Mouse (Mus musculus) v-Abl transformed pro-B cells (cell line): ENCODE measurements around the gene AW822073.
"Not testable (repeated sequence)": the region's sequence is repeated elsewhere in the genome, so short reads cannot be mapped to it uniquely, and the experiment has no call there.

Source experiments
- in situ Hi-C, 2 experiments: fragments of 400-800 bp; cut with MboI; formaldehyde crosslinking; loops; one replicate each; pipeline ENCODE4 v1.15.1; 2025; ENCODE audit not compliant: unreplicated experiment in 2 of 2

AW822073 gene

DNA sequence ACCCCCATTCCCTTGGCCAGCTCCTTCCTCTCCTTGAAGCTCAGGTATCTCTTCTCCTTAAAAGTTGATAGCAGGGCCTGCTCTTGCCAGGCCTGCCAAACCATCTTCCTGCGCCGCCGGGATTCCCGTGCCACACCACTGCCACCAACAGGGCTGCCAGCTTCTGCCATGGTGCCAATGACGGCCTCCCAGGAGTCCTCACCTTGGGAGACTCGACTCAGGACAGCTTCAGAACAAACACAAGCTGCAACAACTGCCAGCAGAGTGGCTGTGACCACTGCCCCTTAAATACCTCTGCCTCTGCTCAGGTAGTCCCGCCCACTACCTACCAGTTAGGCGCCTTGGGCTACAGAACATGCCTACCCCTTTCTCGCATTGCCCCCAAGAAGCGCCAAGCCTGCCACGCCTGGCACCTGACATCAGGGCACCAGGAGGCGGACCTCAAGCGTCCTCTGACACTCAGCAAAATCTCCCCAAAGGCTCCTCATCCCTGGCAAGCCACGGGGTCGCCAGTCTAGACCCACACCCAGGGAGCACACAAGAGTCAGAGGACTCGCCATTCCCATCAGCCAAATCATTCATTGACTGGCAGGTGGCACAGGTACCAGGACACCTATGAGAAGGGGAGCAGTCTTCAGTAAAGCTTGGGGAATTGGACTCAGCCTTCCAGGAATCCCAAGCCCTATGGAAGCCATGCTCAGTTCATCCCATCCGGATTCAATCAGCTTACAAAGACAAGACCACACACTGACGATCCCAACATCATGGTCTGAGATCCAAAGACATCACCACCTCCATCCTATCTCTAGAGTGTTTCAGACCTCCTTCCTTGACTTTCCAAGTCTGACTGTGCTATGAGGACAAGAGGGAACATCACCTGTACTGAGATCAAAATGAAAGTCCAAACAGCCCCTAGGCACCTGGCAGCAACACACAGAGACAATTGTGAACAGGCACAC is at the start of gene AW822073:
TSS of gene AW822073 (minus strand) at position 104 of the 959 bp plus-strand sequence.
- in situ Hi-C loops = not testable (repeated sequence)

DNA sequence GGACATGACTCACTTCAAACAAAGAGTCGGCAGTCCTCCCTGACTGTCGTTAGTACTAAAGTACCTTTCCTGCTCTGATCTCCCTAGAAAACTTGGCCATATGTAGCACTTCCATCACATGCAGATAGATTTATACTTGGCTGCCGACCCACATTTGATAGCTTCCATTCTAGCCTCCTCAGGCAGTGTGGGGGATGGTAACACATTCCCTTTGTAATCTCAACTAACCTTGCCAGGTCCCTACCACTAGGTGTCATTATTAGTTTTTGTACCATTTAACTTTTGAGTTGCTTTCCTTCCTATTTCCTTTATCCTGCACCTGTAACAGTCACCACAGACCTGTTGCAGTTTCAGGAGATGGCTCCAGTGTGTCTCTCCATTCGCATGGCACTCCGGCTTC is 33.7 kb upstream of the AW822073 start:
- in situ Hi-C loops = loop anchor here (10.0 kb wide), 1 partner anchor 504 kb away; no protein-coding TSS in a partner anchor

DNA sequence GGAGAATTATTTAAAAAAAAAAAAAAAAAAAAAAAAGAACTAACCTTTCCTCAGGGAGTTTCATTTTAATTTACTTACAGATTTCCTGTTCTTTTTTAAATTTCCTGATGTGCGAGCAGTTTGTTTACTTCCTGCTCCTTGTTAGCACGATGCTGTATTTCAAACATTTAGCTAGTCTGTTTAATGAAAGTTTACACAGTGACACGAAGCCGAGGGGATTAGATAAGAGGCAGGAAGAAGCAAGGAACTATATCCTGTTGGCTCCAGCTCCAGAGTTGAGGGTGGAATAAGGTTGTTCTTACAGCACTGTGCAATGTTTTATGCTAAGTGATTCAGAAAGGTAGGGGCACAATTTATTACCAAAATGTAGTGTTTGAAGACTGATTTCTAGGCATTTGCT is 31.2 kb upstream of the AW822073 start:
- in situ Hi-C loops = loop anchor here (10.0 kb wide), 1 partner anchor 501 kb away; no protein-coding TSS in a partner anchor

DNA sequence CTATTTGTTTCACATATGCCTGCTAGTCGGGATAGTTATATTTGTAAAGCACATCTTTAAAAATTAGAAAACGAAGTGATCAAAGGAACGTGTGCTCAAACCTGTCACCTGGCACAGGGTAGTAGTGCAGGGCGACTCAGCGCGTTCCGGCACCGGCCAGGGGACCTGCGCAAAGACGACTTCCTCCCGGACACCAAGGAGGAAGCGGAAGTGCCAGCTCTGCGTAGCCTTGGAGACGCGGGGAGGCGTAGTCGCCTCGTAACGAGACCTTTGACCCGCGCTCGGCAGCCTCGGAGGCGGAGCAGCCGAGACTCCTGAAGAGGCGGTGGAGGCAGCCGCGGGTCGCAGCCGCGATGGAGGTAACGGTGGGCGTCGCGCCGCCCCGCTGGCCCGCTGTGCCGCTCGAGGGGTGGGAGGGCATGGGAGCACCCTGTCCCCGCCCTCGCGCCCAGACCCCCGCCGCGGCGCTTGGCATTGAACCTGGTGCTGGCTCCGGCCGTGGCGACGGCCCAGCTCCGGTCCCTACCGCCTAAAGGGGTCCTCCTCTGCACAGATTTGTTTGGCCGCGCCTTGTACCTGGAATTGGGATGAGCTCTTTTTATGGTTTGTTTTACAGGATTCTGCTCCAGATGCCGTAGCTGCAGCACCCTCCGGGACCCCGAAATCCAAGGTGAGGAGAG is 30.6 kb upstream of the AW822073 start, which contains the start of gene Gcc2:
TSS of gene Gcc2 (plus strand) at position 285 of the 680 bp plus-strand sequence.
- in situ Hi-C loops = loop anchor here (10.0 kb wide), 1 partner anchor 501 kb away; no protein-coding TSS in a partner anchor

DNA sequence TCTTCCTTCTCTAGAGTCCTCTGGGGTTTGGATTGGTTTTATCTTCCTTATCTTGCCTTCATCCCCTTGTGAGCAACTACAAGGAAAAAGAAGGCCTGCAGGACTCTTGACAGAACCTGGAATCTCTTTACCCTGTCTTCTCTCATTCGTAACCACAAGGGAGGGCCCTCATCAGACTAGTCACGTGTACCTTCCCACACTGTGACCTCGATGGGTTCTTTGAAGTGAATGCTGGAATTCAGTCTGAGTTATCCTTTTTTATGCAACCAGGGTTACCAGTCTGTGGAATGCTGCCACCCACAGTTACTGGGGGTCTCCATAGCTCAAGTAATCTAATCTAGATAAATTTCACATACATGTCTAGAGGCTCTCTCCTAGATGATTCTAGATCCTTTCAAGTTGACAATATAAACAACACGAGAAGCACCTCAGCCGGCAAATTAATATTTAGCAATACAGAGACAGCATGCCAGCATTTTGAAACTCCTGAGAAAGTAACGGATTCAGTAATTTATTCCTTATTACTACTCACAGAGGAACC is 30.0 kb upstream of the AW822073 start:
- in situ Hi-C loops = loop anchor here (10.0 kb wide), 1 partner anchor 500 kb away; no protein-coding TSS in a partner anchor

DNA sequence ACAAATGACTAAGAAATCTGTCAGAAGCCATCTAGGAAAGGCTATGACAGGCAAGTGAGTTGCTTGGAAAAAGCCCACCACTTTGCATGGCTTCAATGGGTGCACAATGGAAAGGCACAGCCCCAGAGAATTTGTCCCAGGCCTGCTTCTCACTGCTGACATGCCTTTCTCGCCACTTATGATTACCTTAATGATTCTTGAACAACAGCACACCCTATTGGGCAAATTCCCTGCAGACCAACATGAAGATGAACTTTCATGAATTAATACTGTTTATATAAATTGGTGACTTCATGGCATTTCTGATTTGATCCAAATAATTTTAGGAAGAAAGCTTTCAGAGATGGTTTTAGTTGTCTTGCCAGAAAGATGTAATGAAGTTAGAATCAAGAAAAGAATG is 24.8 kb upstream of the AW822073 start:
- in situ Hi-C loops = no loop called here

DNA sequence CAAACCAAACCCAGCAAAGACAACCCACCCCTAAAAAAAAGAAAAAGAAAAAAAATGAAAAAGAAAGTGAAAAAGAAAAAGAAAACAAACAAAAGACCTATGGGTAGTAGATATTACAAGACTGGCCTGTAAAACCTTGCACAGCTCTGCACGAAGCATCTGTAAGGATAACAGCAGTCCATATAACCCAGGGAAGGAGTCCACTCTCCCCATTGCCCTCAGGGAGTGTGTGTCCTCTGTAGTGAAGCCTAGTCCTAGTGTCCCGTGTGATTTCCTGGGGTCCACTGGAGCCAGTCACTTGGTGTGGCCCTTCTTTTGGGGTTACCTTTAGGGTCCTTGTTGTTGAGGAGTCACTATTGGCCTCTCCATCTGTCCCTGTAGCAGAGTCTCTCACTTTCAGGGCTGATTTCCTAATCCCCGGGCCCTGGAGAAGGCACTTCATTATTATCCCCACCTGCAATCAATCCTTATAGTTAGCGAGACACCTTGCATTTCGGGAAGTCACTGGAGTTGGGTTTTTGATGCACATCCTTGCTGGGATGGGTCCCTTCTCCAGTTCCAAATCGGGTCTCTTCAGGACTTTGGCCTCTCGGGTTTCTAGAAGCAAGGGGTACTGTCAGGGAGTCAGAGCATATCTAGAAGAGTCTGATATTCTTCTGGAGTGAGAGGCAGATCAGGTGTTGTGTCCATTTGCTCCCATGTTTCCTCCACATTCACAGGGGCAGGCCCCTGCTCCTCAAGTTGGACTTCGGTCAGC is 14.4 kb upstream of the AW822073 start:
- in situ Hi-C loops = not testable (repeated sequence)

DNA sequence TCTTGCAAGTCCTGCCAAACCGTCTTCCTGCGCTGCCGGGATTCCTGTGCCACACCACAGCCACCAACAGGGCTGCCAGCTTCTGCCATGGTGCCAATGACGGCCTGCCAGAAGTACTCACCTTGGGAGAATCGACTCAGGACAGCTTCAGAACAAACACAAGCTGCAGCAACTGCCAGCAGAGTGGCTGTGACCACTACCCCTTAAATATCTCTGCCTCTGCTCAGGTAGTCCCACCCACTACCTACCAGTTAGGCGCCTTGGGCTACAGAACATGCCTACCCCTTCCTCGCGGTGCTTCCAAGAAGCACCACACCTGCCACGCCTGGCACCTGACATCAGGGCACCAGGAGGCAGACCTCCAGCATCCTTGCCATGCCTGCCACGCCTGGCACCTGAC is 11.9 kb upstream of the AW822073 start, which contains the start of gene Gm4981:
TSS of gene Gm4981 (minus strand) at position 89 of the 400 bp plus-strand sequence.
- in situ Hi-C loops = no loop called here

DNA sequence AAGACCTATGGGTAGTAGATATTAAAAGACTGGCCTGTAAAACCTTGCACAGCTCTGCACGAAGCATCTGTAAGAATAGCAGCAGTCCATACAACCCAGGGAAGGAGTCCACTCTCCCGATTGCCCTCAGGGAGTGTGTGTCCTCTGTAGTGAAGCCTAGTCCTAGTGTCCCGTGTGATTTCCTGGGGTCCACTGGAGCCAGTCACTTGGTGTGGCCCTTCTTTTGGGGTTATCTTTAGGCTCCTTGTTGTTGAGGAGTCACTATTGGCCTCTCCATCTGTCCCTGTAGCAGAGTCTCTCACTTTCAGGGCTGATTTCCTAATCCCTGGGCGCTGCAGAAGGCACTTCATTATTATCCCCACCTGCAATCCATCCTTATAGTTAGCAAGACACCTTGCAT is 10.3 kb upstream of the AW822073 start:
- in situ Hi-C loops = not testable (repeated sequence)

DNA sequence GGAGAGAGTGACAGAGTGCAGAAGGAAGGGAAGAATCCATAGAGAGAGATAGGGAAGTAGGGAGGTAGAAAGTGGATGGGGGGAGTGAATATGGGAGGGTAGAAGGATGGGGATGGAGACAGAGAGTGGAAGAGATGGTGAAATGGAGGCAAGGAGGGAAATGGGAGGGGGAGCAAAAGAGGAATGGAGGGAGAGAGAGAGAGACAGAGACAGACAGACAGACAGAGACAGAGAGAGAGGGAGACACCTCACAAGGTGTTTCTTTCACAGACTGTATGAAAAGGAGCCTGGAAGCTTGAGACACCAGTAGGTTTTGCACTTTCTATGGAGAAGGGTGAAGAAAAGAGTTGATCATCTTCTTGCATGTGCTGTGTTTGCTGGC is 9.0 kb upstream of the AW822073 start:
- in situ Hi-C loops = not testable (repeated sequence)

DNA sequence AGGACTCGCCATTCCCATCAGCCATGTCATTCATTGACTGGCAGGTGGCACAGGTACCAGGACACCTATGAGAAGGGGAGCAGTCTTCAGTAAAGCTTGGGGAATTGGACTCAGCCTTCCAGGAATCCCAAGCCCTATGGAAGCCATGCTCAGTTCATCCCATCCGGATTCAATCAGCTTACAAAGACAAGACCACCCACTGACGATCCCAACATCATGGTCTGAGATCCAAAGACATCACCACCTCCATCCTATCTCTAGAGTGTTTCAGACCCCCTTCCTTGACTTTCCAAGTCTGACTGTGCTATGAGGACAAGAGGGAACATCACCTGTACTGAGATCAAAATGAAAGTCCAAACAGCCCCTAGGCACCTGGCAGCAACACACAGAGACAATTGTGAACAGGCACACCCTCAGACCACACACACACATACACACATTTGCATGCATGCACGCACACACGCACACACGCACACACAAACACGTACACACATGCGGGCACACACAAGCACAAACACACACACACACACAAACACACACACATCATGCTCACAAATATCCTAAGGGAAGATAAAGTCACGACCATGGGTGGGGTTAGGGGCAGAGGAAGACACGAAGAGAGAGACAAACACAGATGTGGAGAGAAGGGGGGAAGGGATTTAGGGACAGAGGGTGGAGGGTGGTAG is 8.5 kb upstream of the AW822073 start:
- in situ Hi-C loops = not testable (repeated sequence)

DNA sequence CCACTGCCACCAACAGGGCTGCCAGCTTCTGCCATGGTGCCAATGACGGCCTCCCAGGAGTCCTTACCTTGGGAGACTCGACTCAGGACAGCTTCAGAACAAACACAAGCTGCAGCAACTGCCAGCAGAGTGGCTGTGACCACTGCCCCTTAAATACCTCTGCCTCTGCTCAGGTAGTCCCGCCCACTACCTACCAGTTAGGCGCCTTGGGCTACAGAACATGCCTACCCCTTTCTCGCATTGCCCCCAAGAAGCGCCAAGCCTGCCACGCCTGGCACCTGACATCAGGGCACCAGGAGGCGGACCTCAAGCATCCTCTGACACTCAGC is 7.9 kb upstream of the AW822073 start, which contains the start of gene Duxf3:
TSS of gene Duxf3 (minus strand) at position 35 of the 329 bp plus-strand sequence.
- in situ Hi-C loops = not testable (repeated sequence)

DNA sequence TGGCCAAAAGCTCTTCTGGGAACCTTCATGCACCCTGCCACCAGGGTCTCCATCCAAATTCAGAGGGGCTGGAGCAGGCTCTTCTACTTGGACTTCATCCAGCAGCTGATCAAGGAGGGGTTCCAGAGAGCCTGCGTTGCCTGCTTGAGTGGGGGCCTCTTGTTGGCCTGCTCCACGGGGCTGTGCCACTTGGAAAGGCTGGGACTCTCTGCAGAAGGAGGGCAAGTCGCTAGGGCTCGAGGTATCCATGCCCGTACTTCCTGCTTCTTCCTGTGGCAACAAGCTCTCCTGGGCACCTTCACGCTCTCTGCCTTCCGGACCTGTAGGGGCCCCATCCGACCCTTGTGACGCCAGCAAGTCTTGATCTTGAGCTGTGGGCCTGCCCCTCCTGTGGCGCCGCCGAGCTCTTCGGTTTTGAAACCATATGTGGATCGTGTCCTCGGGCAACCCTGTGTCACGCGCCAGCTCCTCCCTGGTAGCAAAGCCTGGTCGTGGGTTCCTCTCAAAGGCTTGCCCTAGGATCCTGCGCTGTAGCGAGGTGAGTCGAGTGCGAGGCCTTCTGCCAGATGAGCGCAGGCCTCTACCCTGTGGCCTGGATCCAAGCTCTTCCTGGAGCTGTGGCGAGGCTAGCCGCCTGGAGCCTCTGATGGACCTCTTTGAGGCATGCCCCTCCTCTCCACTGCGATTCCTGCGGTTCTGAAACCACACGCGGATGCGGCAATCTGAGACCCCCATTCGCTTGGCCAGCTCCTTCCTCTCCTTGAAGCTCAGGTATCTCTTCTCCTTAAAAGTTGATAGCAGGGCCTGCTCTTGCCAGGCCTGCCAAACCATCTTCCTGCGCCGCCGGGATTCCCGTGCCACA is 7.3 kb upstream of the AW822073 start:
- in situ Hi-C loops = not testable (repeated sequence)

DNA sequence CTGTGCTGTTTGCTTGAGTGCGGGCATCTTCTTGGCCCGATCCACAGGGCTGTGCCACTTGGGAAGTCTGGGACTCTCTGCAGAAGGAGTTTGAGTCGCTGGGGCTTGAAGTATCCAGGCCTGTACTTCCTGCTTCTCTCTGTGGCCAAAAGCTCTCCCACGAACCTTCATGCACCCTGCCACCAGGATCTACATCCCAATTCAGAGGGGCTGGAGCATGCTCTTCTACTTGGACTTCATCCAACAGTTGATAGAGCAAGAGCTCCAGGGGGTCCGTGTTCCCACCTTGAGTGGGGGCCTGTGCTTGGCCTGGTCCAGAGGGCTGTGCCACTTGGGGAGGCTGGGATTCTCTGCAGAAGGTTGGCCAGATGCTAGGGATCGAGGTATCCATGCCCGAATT is 6.4 kb upstream of the AW822073 start:
- in situ Hi-C loops = not testable (repeated sequence)

DNA sequence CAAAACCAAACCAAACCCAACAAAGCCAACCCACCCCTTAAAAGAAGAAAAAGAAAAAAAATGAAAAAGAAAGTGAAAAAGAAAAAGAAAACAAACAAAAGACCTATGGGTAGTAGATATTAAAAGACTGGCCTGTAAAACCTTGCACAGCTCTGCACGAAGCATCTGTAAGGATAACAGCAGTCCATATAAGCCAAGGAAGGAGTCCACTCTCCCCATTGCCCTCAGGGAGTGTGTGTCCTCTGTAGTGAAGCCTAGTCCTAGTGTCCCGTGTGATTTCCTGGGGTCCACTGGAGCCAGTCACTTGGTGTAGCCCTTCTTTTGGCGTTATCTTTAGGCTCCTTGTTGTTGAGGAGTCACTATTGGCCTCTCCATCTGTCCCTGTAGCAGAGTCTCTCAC is 5.3 kb upstream of the AW822073 start:
- in situ Hi-C loops = not testable (repeated sequence)

DNA sequence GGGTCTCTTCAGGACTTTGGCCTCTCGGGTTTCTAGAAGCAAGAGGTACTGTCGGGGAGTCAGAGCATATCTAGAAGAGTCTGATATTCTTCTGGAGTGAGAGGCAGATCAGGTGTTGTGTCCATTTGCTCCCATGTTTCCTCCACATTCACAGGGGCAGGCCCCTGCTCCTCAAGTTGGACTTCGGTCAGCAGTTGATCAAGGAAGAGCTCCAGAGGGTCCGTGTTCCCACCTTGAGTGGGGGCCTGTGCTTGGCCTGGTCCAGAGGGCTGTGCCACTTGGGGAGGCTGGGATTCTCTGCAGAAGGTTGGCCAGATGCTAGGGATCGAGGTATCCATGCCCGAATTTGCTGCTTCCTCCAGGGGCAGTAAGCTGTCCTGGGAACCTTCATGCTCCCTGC is 3.1 kb upstream of the AW822073 start:
- in situ Hi-C loops = not testable (repeated sequence)

DNA sequence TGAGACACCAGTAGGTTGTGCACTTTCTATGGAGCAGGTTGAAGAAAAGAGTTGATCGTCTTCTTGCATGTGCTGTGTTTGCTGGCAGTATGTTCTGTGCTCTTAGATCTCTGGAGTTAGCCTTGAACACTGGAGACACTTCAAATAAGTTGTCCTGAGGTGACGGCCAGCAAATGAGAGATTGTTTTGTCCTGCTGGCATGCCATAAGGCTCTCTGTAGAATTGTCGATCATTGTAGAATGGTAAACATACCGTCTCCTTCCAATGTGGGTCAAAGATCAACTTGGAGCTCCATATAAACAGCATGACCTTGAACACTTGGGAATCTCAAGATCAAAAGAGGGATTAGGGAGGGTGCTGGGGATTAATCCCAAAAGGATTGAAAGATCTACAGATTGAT is 1.6 kb upstream of the AW822073 start:
- in situ Hi-C loops = not testable (repeated sequence)

DNA sequence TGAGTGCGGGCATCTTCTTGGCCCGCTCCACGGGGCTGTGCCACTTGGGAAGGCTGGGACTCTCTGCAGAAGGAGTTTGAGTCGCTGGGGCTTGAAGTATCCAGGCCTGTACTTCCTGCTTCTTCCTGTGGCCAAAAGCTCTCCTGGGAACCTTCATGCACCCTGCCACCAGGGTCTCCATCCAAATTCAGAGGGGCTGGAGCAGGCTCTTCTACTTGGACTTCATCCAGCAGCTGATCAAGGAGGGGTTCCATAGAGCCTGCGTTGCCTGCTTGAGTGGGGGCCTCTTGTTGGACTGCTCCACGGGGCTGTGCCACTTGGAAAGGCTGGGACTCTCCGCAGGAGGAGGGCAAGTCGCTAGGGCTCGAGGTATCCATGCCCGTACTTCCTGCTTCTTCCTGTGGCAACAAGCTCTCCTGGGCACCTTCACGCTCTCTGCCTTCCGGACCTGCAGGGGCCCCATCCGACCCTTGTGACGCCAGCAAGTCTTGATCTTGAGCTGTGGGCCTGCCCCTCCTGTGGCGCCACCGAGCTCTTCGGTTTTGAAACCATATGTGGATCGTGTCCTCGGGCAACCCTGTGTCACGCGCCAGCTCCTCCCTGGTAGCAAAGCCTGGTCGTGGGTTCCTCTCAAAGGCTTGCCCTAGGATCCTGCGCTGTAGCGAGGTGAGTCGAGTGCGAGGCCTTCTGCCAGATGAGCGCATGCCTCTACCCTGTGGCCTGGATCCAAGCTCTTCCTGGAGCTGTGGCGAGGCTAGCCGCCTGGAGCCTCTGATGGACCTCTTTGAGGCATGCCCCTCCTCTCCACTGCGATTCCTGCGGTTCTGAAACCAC is 541 bp downstream of the AW822073 start:
- in situ Hi-C loops = not testable (repeated sequence)
